Mouse (Mus musculus): Measurements from ENCODE around the gene Il1rapl2.

DNA sequence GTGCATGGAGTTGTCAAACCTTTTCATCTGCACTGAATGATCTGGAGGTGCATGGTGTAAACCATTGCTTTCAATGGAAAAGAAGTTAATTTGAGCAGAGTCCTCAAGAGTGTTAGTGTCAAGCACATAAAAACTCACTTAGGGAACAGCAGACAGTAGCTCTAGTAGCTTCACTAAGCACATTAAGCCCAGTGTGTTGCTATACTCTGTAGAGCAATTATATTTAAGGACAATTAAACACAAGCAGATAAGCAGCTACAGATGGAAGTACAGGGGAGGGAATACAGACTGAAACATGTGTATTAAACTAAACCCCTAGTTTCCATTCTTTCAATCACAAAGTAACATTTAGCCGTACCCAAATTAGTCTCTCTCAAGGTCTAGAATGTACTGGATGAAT, 930.1 kb downstream of the Il1rapl2 start:
- TF ChIP-seq CTCF (IDR thresholded peaks at IDR 0.05; ENCODE audit: low read depth, low read length): no peak
- TF ChIP-seq POLR2A (IDR thresholded peaks at IDR 0.05; ENCODE audit: extremely low read depth, insufficient read depth, low read length): no peak

Data from liver, adult 2 months (tissue).